Mouse (Mus musculus) lung, postnatal 0 days (tissue): ENCODE results near the gene Thap11. TPM values are rescaled to one million over a fixed set of nuclear protein-coding genes. Genes with fewer than 3 reads are reported as not detected.
"Not testable (repeated sequence)": the region's sequence is repeated elsewhere in the genome, so short reads cannot be mapped to it uniquely, and the experiment has no call there.

Experiments
- ATAC-seq: fragments of 200-750 bp; cut with Nextera tagmentation; 2 replicates; pipeline ENCODE4 v1.8.0; 2017; ENCODE audit warnings: moderate library complexity
- DNase-seq: peaks from one replicate; pipeline ENCODE4 v3.0.0-alpha.2; 2016; ENCODE audit warnings: low spot score
- H3K27ac ChIP-seq: fragments of 300-500 bp; sonication (generic); 2 replicates; pipeline ENCODE4 v1.5.1; 2014; ENCODE audit warnings: antibody characterized with exemption, mild to moderate bottlenecking, low read length, mixed read lengths
- H3K27me3 ChIP-seq: fragments of 300-500 bp; sonication (generic); replicated peaks from 2 replicates; pipeline ENCODE4 v1.6.1; 2014; ENCODE audit warnings: low read length, mixed read lengths; ENCODE audit not compliant: insufficient read depth
- H3K36me3 ChIP-seq: fragments of 300-500 bp; sonication (generic); 2 replicates; pipeline ENCODE4 v1.6.1; 2014; ENCODE audit warnings: low read length, mixed read lengths; ENCODE audit not compliant: insufficient read depth
- H3K4me1 ChIP-seq: fragments of 300-500 bp; sonication (generic); 2 replicates; pipeline ENCODE4 v1.6.1; 2014; ENCODE audit warnings: antibody characterized with exemption, low read depth, low read length, mixed read lengths; ENCODE audit not compliant: insufficient read depth
- H3K4me2 ChIP-seq: fragments of 300-500 bp; sonication (generic); replicated peaks from 2 replicates; pipeline ENCODE4 v1.6.1; 2014; ENCODE audit warnings: low read depth, mild to moderate bottlenecking, low read length, moderate library complexity, mixed read lengths
- H3K4me3 ChIP-seq: fragments of 300-500 bp; sonication (generic); 2 replicates; pipeline ENCODE4 v1.5.1; 2014; ENCODE audit warnings: low read depth, low read length
- H3K9ac ChIP-seq: fragments of 300-500 bp; sonication (generic); replicated peaks from 2 replicates; pipeline ENCODE4 v1.6.1; 2014; ENCODE audit warnings: low read depth, mild to moderate bottlenecking
- H3K9me3 ChIP-seq: fragments of 300-500 bp; sonication (generic); 2 replicates; pipeline ENCODE4 v1.6.1; 2016; ENCODE audit warnings: low read length, mixed read lengths
- CTCF ChIP-seq: IDR thresholded peaks from 2 replicates; pipeline ENCODE4 v1.5.1; 2016; ENCODE audit warnings: antibody characterized with exemption, mild to moderate bottlenecking
- EP300 ChIP-seq: IDR thresholded peaks from 2 replicates; pipeline ENCODE4 v1.6.1; 2016; ENCODE audit warnings: antibody characterized with exemption, mild to moderate bottlenecking, control low read depth
- WGBS: fragments of 180-500 bp; shearing (Covaris S2); extraction: QIAGEN DNeasy Blood & Tissue Kit; methylation state at CpG from one replicate; pipeline ENCODE4 v1.1.7; 2014; 5-methylcytosine and 5-hydroxymethylcytosine counted together
- polyA plus RNA-seq: library from polyadenylated mRNA; unstranded; fragments of >200 nt; fragmentation: Nextera tagmentation; extraction: Ambion mirVana; gene quantifications from 2 replicates; pipeline ENCODE4 v1.2.1, GENCODE M21; 2015

Gene Thap11
- polyA plus RNA-seq, 1 experiment from 2014 or later: 50.1 TPM

DNA sequence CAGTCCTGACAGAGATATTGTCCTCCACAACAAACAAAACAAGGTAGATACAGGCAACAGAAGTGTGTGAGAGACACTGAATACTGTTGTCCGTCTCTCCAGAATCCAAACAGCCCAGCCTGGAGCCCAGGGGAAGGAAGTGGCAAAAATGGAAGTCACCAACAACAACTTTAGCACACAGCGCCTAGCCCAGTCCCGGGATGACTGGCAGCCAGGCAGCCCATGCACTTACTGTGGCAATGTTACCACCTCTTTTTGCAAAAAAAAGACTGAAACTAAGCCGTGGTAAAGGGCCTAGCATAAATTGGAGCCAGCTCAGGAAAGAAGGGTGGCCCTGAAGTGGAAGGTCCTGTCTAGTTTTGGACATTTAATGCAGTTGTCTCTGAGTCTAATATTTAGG lies 28.6 kb upstream of the Thap11 start:
- ATAC-seq (no peak), DNase-seq (peak; percentile 18)
- Histone ChIP-seq H3K9me3 (no peaks in the 10 kb centered on the region), H3K27ac (peak overlapping the region; percentile 82), H3K9ac (peak overlapping the region; percentile 94), H3K4me2 (peak overlapping the region; percentile 80), H3K4me1 (peaks cover 13% of the 10 kb centered on the region), H3K4me3 (peak overlapping the region; percentile 96), H3K36me3 (peaks cover 10% of the 10 kb centered on the region), H3K27me3 (no peaks in the 10 kb centered on the region)
- WGBS: 2% methylated on average over 4 of the region's 4 CpGs
- TF ChIP-seq EP300: no peak
- TF ChIP-seq CTCF: no peak

DNA sequence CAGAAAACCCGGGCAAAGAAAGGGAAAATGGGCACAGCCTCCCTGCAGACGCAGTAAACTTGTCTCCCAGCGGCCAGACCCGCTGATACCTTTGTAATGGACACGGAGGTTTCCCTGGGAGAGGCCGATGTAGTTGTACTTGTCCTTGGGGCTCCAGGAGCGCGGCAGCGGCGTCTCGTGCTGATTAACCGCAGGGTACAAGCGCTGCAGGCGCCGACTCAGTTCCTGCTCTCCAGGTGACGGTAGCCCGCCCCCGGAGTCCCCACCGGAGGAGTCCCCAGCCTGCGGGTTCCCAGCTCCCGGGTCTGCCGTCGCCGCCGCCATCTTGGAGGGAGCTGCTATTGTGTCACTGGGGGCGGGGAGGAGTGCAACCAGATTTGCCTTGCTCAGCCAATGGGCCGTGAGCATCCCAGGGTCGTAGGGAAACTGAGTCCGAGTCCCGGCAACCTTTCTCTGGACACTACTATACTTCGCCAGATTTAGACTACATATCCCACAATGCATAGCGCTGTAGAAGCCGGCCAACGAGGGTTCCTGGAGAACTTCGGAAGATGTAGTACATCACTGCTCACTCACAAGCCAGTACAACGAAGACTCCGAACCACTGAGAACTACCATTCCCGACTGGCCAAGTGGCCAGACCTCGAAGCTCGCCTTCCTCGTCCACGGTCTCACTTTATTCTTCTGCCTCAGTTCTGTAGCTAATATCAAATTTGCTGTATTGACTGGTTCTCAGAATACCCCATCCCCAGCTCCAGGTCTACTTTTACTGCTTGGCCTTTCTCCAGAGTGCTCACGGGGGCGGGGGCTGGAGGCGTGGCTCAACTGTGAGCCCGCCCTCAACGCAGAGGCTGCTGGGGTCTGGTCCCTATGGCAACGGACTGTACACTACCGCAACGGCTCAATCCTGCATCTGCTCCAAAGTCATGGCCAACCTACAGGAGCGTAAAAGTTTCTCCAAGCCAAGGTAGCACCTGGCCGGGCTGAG lies 27.8 kb upstream of the Thap11 start, which contains the start of the genes Ranbp10 and Tsnaxip1:
Ranbp10 (minus strand) TSS at position 490 of the 988 bp plus-strand sequence.
Tsnaxip1 (plus strand) TSS at position 871 of the 988 bp plus-strand sequence.
- DNase-seq (peak; percentile 100), ATAC-seq (peak; percentile 97)
- H3K4me1 ChIP-seq: peaks cover 13% of the 10 kb centered on the region
- TF ChIP-seq EP300 (no peak), CTCF (no peak)
- no peaks in the 10 kb centered on the region for H3K27me3 ChIP-seq
- H3K9me3 ChIP-seq: no peaks in the 10 kb centered on the region
- H3K36me3 ChIP-seq: peaks cover 8% of the 10 kb centered on the region
- H3K4me3 ChIP-seq: peak within 1 kb of the TSS; percentile 96
- peak within 1 kb of the TSS; percentile 94 for H3K9ac ChIP-seq
- peak within 1 kb of the TSS; percentile 82 for H3K27ac ChIP-seq
- WGBS: under 1% methylated on average over 52 of the region's 52 CpGs
- H3K4me2 ChIP-seq: peak within 1 kb of the TSS; percentile 80

DNA sequence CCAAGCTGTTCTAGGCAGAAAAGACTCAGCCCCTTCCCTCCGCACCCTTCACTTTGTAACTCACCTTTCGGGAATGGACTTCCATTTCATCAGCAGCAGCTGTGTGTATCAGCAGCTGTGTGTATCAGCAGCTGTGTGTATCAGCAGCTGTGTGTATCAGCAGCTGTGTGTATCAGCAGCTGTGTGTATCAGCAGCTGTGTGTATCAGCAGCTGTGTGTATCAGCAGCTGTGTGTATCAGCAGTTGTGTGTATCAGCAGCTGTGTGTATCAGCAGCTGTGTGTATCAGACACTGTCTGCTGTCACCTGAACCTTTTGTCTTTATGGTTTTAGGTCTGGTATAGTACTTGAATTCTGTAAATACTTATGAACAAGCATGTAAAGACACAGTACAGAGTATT lies 21.2 kb upstream of the Thap11 start:
- not testable (repeated sequence) for H3K27me3 ChIP-seq, DNase-seq, H3K27ac ChIP-seq, ATAC-seq, H3K4me2 ChIP-seq, H3K9me3 ChIP-seq, H3K4me3 ChIP-seq, H3K4me1 ChIP-seq, H3K36me3 ChIP-seq, H3K9ac ChIP-seq
- 78% methylated on average over 2 of the region's 2 CpGs for WGBS

DNA sequence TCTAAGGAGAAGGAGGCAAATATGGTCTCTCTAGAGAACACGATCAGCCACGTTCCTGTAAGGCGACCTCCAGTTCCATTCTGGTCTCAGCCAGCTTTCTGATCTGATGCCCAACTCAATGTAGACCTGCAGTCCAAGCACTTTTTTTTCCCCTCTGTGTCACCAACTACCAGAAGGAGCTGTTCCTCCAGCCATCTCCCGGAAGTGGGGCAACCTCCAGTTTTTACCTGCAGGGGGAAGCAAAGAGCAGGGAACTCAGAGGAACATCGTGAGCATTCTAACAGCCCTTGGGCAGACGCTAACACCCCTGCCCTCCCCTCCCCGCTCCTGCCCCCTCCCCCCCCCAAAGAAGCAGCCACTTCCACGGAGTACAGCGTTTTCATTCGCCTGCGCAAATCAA lies 19.6 kb upstream of the Thap11 start:
- Histone ChIP-seq H3K4me2 (no peak overlapping the region), H3K4me1 (no peaks in the 10 kb centered on the region), H3K27ac (no peak overlapping the region), H3K27me3 (no peaks in the 10 kb centered on the region), H3K9ac (no peak overlapping the region), H3K4me3 (no peak overlapping the region), H3K9me3 (no peaks in the 10 kb centered on the region), H3K36me3 (no peaks in the 10 kb centered on the region)
- 22% methylated on average over 11 of the region's 11 CpGs for WGBS
- DNase-seq (peak; percentile 67), ATAC-seq (peak; percentile 67)
- peak; percentile 75 for TF ChIP-seq CTCF
- TF ChIP-seq EP300: no peak

DNA sequence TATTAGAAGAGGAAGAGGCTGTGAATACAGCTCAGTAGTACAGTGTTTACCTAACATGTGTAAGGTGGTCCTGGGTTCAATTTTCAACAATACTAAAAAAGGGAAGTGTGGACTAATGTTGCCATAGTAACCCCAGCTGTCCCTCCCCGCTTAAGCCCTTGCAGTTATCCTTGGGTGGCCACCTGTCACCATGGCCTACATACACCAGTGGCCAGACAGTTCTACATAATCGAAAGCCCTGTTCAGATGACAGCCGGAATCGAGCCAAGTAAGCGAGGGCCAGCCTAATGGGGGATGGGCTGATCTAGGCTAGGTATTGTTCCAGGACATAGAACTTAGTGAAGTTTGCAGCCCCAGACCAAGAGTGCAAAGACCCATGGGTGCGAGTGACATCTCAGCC lies 17.9 kb upstream of the Thap11 start:
- Histone ChIP-seq H3K4me2 (no peak overlapping the region), H3K4me1 (no peaks in the 10 kb centered on the region), H3K9me3 (no peaks in the 10 kb centered on the region), H3K27ac (no peak overlapping the region), H3K27me3 (no peaks in the 10 kb centered on the region), H3K36me3 (no peaks in the 10 kb centered on the region), H3K4me3 (no peak overlapping the region), H3K9ac (no peak overlapping the region)
- 80% methylated on average over 6 of the region's 6 CpGs for WGBS
- DNase-seq: no peak
- TF ChIP-seq EP300 (no peak), CTCF (no peak)
- no peak for ATAC-seq

DNA sequence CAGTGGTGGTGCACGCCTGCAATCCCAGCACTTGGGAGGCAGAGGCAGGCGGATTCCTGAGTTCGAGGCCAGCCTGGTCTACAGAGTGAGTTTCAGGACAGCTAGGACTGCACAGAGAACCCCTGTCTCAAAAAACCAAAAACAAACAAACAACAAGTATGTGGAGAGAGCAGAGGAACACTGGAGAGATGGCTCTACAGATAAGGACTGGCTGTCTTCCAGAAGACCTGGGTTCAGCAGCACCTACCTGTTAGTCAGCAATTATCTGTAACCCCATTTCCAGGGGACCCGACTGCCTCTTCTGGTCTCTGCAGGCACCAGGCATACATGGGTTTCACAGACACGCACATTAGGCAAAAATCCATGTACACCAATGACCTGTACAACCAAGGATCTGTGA lies 15.7 kb upstream of the Thap11 start:
- Histone ChIP-seq H3K4me3 (no peak overlapping the region), H3K36me3 (0 out of 2 replicates have a peak, but pooled peaks cover 5% of the 10 kb centered on the region), H3K9ac (no peak overlapping the region), H3K27me3 (no peaks in the 10 kb centered on the region), H3K9me3 (no peaks in the 10 kb centered on the region), H3K27ac (no peak overlapping the region), H3K4me2 (no peak overlapping the region), H3K4me1 (no peaks in the 10 kb centered on the region)
- no peak for ATAC-seq
- TF ChIP-seq EP300: no peak
- TF ChIP-seq CTCF: no peak
- no peak for DNase-seq
- WGBS: 88% methylated on average over 5 of the region's 5 CpGs
